Mouse (Mus musculus): ENCODE results near the gene Cog7. TPM values are rescaled to one million over a fixed set of nuclear protein-coding genes. Genes with fewer than 3 reads are reported as not detected.
A peak's percentile ranks its signal among the peaks of the same experiment; 100 is the strongest.

Gene Cog7
- polyA plus RNA-seq, 1 experiment from 2014 or later, result 11.1 TPM

- Histone ChIP-seq H3K27me3 (no peaks in the 10 kb centered on the region), H3K4me2 (no peak overlapping the region), H3K9me3 (replicated peaks) (no peaks in the 10 kb centered on the region), H3K4me3 (replicated peaks) (no peak overlapping the region), H3K4me1 (replicated peaks) (no peaks in the 10 kb centered on the region), H3K36me3 (peaks cover 42% of the 10 kb centered on the region), H3K27ac (no peak overlapping the region), H3K9ac (no peak overlapping the region)
- WGBS (ENCODE audit: insufficient replicate concordance), result 77% methylated on average over 11 of the region's 11 CpGs
- DNase-seq (no peak), ATAC-seq (ENCODE audit: low read depth) (no peak)
Measured at GRCm38 (mm10) chr7:121954891-121955669, 26.4 kb downstream of the Cog7 start.

GRCm38 (mm10) chr7:121947513-121947912 is 34.0 kb downstream of the Cog7 start:
- H3K27me3 ChIP-seq, result no peaks in the 10 kb centered on the region
- peaks cover 33% of the 10 kb centered on the region for H3K36me3 ChIP-seq
- no peak overlapping the region for H3K4me2 ChIP-seq
- H3K4me3 ChIP-seq (replicated peaks), result no peak overlapping the region
- DNase-seq (no peak), ATAC-seq (ENCODE audit: low read depth) (no peak)
- 73% methylated on average over 4 of the region's 4 CpGs for WGBS (ENCODE audit: insufficient replicate concordance)
- no peaks in the 10 kb centered on the region for H3K9me3 ChIP-seq (replicated peaks)
- no peak overlapping the region for H3K27ac ChIP-seq
- no peaks in the 10 kb centered on the region for H3K4me1 ChIP-seq (replicated peaks)
- no peak overlapping the region for H3K9ac ChIP-seq

- no peak overlapping the region for H3K4me3 ChIP-seq (replicated peaks)
- no peak overlapping the region for H3K4me2 ChIP-seq
- H3K4me1 ChIP-seq (replicated peaks), result no peaks in the 10 kb centered on the region
- ATAC-seq (ENCODE audit: low read depth) (no peak), DNase-seq (no peak)
- no peaks in the 10 kb centered on the region for H3K27me3 ChIP-seq
- no peak overlapping the region for H3K9ac ChIP-seq
- peaks cover 32% of the 10 kb centered on the region for H3K36me3 ChIP-seq
- no peaks in the 10 kb centered on the region for H3K9me3 ChIP-seq (replicated peaks)
- WGBS (ENCODE audit: insufficient replicate concordance), result 76% methylated on average over 5 of the region's 5 CpGs
- H3K27ac ChIP-seq, result no peak overlapping the region
Measured at GRCm38 (mm10) chr7:121946196-121946595, 35.3 kb downstream of the Cog7 start.

GRCm38 (mm10) chr7:121942371-121942770 is 39.1 kb downstream of the Cog7 start:
- no peak overlapping the region for H3K9ac ChIP-seq
- H3K4me2 ChIP-seq, result no peak overlapping the region
- H3K27ac ChIP-seq, result no peak overlapping the region
- peaks cover 14% of the 10 kb centered on the region for H3K36me3 ChIP-seq
- H3K4me3 ChIP-seq (replicated peaks), result no peak overlapping the region
- WGBS (ENCODE audit: insufficient replicate concordance), result 79% methylated on average over 2 of the region's 2 CpGs
- H3K4me1 ChIP-seq (replicated peaks), result peaks cover 8% of the 10 kb centered on the region
- ATAC-seq (ENCODE audit: low read depth), result no peak
- H3K27me3 ChIP-seq, result no peaks in the 10 kb centered on the region
- H3K9me3 ChIP-seq (replicated peaks), result no peaks in the 10 kb centered on the region
- no peak for DNase-seq

- ATAC-seq (ENCODE audit: low read depth), result no peak
- DNase-seq, result no peak
- H3K9ac ChIP-seq, result no peak overlapping the region
- H3K9me3 ChIP-seq (replicated peaks), result no peaks in the 10 kb centered on the region
- H3K27ac ChIP-seq, result no peak overlapping the region
- H3K27me3 ChIP-seq, result no peaks in the 10 kb centered on the region
- WGBS (ENCODE audit: insufficient replicate concordance), result 66% methylated on average over 3 of the region's 3 CpGs
- H3K4me3 ChIP-seq (replicated peaks), result no peak overlapping the region
- peaks cover 14% of the 10 kb centered on the region for H3K36me3 ChIP-seq
- H3K4me1 ChIP-seq (replicated peaks), result peaks cover 8% of the 10 kb centered on the region
- H3K4me2 ChIP-seq, result no peak overlapping the region
Measured at GRCm38 (mm10) chr7:121941640-121942039, 39.9 kb downstream of the Cog7 start.

- Histone ChIP-seq H3K9me3 (replicated peaks) (no peaks in the 10 kb centered on the region), H3K36me3 (peaks cover 14% of the 10 kb centered on the region)
- DNase-seq, result no peak
Measured at GRCm38 (mm10) chr7:121941016-121941415, 40.5 kb downstream of the Cog7 start.

GRCm38 (mm10) chr7:121939729-121940128 is 41.8 kb downstream of the Cog7 start:
- ATAC-seq (ENCODE audit: low read depth), result peak; percentile 73
- no peaks in the 10 kb centered on the region for H3K27me3 ChIP-seq
- H3K4me2 ChIP-seq, result no peak overlapping the region
- no peaks in the 10 kb centered on the region for H3K9me3 ChIP-seq (replicated peaks)
- peaks cover 8% of the 10 kb centered on the region for H3K4me1 ChIP-seq (replicated peaks)
- 32% methylated on average over 4 of the region's 4 CpGs for WGBS (ENCODE audit: insufficient replicate concordance)
- no peak overlapping the region for H3K4me3 ChIP-seq (replicated peaks)
- no peak overlapping the region for H3K27ac ChIP-seq
- peaks cover 22% of the 10 kb centered on the region for H3K36me3 ChIP-seq
- DNase-seq, result peak; percentile 15
- H3K9ac ChIP-seq, result no peak overlapping the region

More at GRCm38 (mm10) chr7:121941016-121941415, 40.5 kb downstream of the Cog7 start:
- Histone ChIP-seq H3K27ac (no peak overlapping the region), H3K27me3 (no peaks in the 10 kb centered on the region), H3K4me1 (replicated peaks) (peaks cover 8% of the 10 kb centered on the region), H3K4me2 (no peak overlapping the region), H3K4me3 (replicated peaks) (no peak overlapping the region), H3K9ac (no peak overlapping the region)
- WGBS (ENCODE audit: insufficient replicate concordance), result 72% methylated on average over 3 of the region's 3 CpGs
- ATAC-seq (ENCODE audit: low read depth), result no peak

- Histone ChIP-seq H3K9me3 (replicated peaks) (no peaks in the 10 kb centered on the region), H3K4me1 (replicated peaks) (peaks cover 8% of the 10 kb centered on the region), H3K9ac (no peak overlapping the region), H3K27me3 (no peaks in the 10 kb centered on the region), H3K4me3 (replicated peaks) (no peak overlapping the region), H3K27ac (no peak overlapping the region), H3K4me2 (no peak overlapping the region), H3K36me3 (peaks cover 22% of the 10 kb centered on the region)
- no peak for DNase-seq
- ATAC-seq (ENCODE audit: low read depth), result no peak
- 61% methylated on average over 6 of the region's 6 CpGs for WGBS (ENCODE audit: insufficient replicate concordance)
Measured at GRCm38 (mm10) chr7:121939244-121939643, 42.3 kb downstream of the Cog7 start.

- Histone ChIP-seq H3K27me3 (no peaks in the 10 kb centered on the region), H3K4me3 (replicated peaks) (no peak overlapping the region), H3K9ac (no peak overlapping the region), H3K4me1 (replicated peaks) (peaks cover 8% of the 10 kb centered on the region), H3K27ac (no peak overlapping the region), H3K36me3 (peaks cover 17% of the 10 kb centered on the region), H3K4me2 (no peak overlapping the region), H3K9me3 (replicated peaks) (no peaks in the 10 kb centered on the region)
- WGBS (ENCODE audit: insufficient replicate concordance), result 73% methylated on average over 8 of the region's 8 CpGs
- ATAC-seq (ENCODE audit: low read depth) (no peak), DNase-seq (no peak)
Measured at GRCm38 (mm10) chr7:121938124-121938891, 43.2 kb downstream of the Cog7 start.

GRCm38 (mm10) chr7:121936861-121937630 is 44.5 kb downstream of the Cog7 start:
- H3K27me3 ChIP-seq, result no peaks in the 10 kb centered on the region
- no peak for ATAC-seq (ENCODE audit: low read depth)
- no peaks in the 10 kb centered on the region for H3K9me3 ChIP-seq (replicated peaks)
- no peak overlapping the region for H3K4me3 ChIP-seq (replicated peaks)
- peaks cover 13% of the 10 kb centered on the region; the same call in 1 of the 2 replicates for H3K36me3 ChIP-seq
- no peak overlapping the region for H3K9ac ChIP-seq
- WGBS (ENCODE audit: insufficient replicate concordance), result 74% methylated on average over 14 of the region's 14 CpGs
- DNase-seq, result no peak
- H3K4me1 ChIP-seq (replicated peaks), result peaks cover 8% of the 10 kb centered on the region
- H3K27ac ChIP-seq, result no peak overlapping the region
- H3K4me2 ChIP-seq, result no peak overlapping the region
